9 mouse cellular contexts compared by ENCODE assay signal in the genomic region with DNA sequence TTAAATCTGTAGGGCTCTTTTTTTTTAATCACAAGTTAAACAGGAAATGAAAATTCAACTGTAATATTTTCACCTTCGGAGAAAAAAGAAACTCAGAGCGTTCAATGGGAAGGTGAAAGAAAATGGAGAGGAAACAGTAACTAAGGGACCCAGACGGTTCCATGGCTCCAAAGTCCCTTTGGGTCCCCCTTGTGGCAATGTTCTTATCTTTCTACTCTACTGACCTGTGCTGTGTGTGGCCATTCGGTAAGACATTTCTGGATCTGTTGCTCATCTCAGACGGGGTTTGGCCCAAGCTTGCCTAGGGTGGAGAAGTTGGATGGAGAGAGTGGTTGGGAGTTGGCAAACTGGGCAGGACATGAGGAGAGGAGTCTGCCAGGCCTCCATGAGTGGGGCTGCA.
DNase-seq lines count a peak whose midpoint lies in the region; ATAC-seq and TF ChIP-seq lines count a peak whose summit lies in the region.
"Had no signal": no experiment of that assay in that cellular context is flagged by ENCODE, and none has a peak within 500 bp of the region (broad histone marks: within the 10 kb centered on the region; RNA-seq: fewer than 3 reads in every experiment).

No protein-coding gene starts in this region.

- no peak for DNase-seq in heart, postnatal 25 days (ENCODE audit: low spot score)
- DNase-seq in stomach, postnatal 0 days (ENCODE audit: low spot score) = no peak
- DNase-seq in right cerebral cortex, adult 18-20 months = no peak
- no peak for DNase-seq in left cerebral cortex, postnatal 36 days (ENCODE audit: low spot score in 2 of 2)
- DNase-seq: cerebellum, adult 11 months had no signal

- H3K36me3 ChIP-seq in heart, embryonic 14.5 days (ENCODE audit: control insufficient read depth, insufficient read depth, low read length) = no peaks in the 10 kb centered on the region
- no peaks in the 10 kb centered on the region for H3K36me3 ChIP-seq in midbrain, embryonic 13.5 days
- H3K36me3 ChIP-seq in midbrain, embryonic 15.5 days (replicated peaks) = no peaks in the 10 kb centered on the region
- no peaks in the 10 kb centered on the region for H3K36me3 ChIP-seq in forebrain, embryonic 15.5 days
- H3K36me3 ChIP-seq in stomach, postnatal 0 days (ENCODE audit: control insufficient read depth, insufficient read depth, low read length) = no peaks in the 10 kb centered on the region

- no peak for TF ChIP-seq EP300 in stomach, postnatal 0 days (optimal IDR thresholded peaks at IDR 0.05)

- H3K4me2 ChIP-seq in heart, embryonic 14.5 days (ENCODE audit: low read length) = peak overlapping the region; percentile 38
- no peak overlapping the region for H3K4me2 ChIP-seq in midbrain, embryonic 13.5 days (replicated peaks)
- no peak overlapping the region for H3K4me2 ChIP-seq in midbrain, embryonic 15.5 days
- H3K4me2 ChIP-seq in forebrain, embryonic 15.5 days (replicated peaks) = no peak overlapping the region
- H3K4me2 ChIP-seq in stomach, postnatal 0 days (replicated peaks; ENCODE audit: low read depth) = no peak overlapping the region

- no peak overlapping the region for H3K9ac ChIP-seq in heart, embryonic 14.5 days (ENCODE audit: low read length)
- no peak overlapping the region for H3K9ac ChIP-seq in midbrain, embryonic 13.5 days (replicated peaks)
- no peak overlapping the region for H3K9ac ChIP-seq in midbrain, embryonic 15.5 days
- H3K9ac ChIP-seq in forebrain, embryonic 15.5 days (replicated peaks) = no peak overlapping the region
- no peak overlapping the region for H3K9ac ChIP-seq in stomach, postnatal 0 days (ENCODE audit: low read length)

- H3K4me1 ChIP-seq in heart, embryonic 14.5 days (ENCODE audit: control insufficient read depth in 2 of 2, insufficient read depth in 2 of 2, low read length in 2 of 2) = peaks cover 0 to 4% of the 10 kb centered on the region in 2 experiments; a peak in 2 of 4 replicates
- no peaks in the 10 kb centered on the region for H3K4me1 ChIP-seq in midbrain, embryonic 13.5 days (replicated peaks)
- no peaks in the 10 kb centered on the region; the same call in 1 of the 2 replicates for H3K4me1 ChIP-seq in midbrain, embryonic 15.5 days
- peaks cover 5% of the 10 kb centered on the region; the same call in 1 of the 2 replicates for H3K4me1 ChIP-seq in forebrain, embryonic 15.5 days
- no peaks in the 10 kb centered on the region for H3K4me1 ChIP-seq in stomach, postnatal 0 days (replicated peaks; ENCODE audit: control insufficient read depth, insufficient read depth)

- H3K4me3 ChIP-seq in heart, embryonic 14.5 days (ENCODE audit: control insufficient read depth in 1 of 2, insufficient read depth in 1 of 2, low read depth in 1 of 2, low read length in 2 of 2) = no peak overlapping the region
- no peak overlapping the region for H3K4me3 ChIP-seq in midbrain, embryonic 13.5 days (replicated peaks)
- H3K4me3 ChIP-seq in midbrain, embryonic 15.5 days = no peak overlapping the region
- no peak overlapping the region for H3K4me3 ChIP-seq in forebrain, embryonic 15.5 days
- H3K4me3 ChIP-seq in stomach, postnatal 0 days (ENCODE audit: low read depth, low read length) = no peak overlapping the region

- peak; percentile 58 for TF ChIP-seq CTCF in stomach, postnatal 0 days (IDR thresholded peaks at IDR 0.05; ENCODE audit: low read depth)

- WGBS in heart, embryonic 14.5 days = 15% methylated on average over 5 of the region's 5 CpGs
- 60% methylated on average over 5 of the region's 5 CpGs for WGBS in midbrain, embryonic 13.5 days
- 62% methylated on average over 5 of the region's 5 CpGs for WGBS in midbrain, embryonic 15.5 days
- 52% methylated on average over 5 of the region's 5 CpGs for WGBS in forebrain, embryonic 15.5 days
- 46% methylated on average over 5 of the region's 5 CpGs for WGBS in stomach, postnatal 0 days

- peaks cover 11% of the 10 kb centered on the region for H3K9me3 ChIP-seq in heart, embryonic 14.5 days (ENCODE audit: control insufficient read depth, low read length)
- H3K9me3 ChIP-seq in midbrain, embryonic 13.5 days = no peaks in the 10 kb centered on the region
- no peaks in the 10 kb centered on the region for H3K9me3 ChIP-seq in midbrain, embryonic 15.5 days
- no peaks in the 10 kb centered on the region for H3K9me3 ChIP-seq in forebrain, embryonic 15.5 days
- no peaks in the 10 kb centered on the region for H3K9me3 ChIP-seq in stomach, postnatal 0 days (ENCODE audit: control insufficient read depth, low read length)

- H3K27me3 ChIP-seq in heart, embryonic 14.5 days (ENCODE audit: control insufficient read depth, insufficient read depth, low read length) = peaks cover 95% of the 10 kb centered on the region
- no peaks in the 10 kb centered on the region for H3K27me3 ChIP-seq in midbrain, embryonic 13.5 days
- no peaks in the 10 kb centered on the region for H3K27me3 ChIP-seq in midbrain, embryonic 15.5 days (replicated peaks)
- H3K27me3 ChIP-seq in forebrain, embryonic 15.5 days = no peaks in the 10 kb centered on the region
- no peaks in the 10 kb centered on the region for H3K27me3 ChIP-seq in stomach, postnatal 0 days (ENCODE audit: control insufficient read depth, insufficient read depth, low read length)

- no peak overlapping the region for H3K27ac ChIP-seq in heart, embryonic 14.5 days (replicated peaks in 1 of 2; ENCODE audit: control insufficient read depth in 1 of 2, insufficient read depth in 1 of 2, low read depth in 2 of 2, low read length in 2 of 2)
- no peak overlapping the region for H3K27ac ChIP-seq in midbrain, embryonic 13.5 days
- no peak overlapping the region for H3K27ac ChIP-seq in midbrain, embryonic 15.5 days
- H3K27ac ChIP-seq in forebrain, embryonic 15.5 days (replicated peaks) = no peak overlapping the region
- H3K27ac ChIP-seq in stomach, postnatal 0 days (replicated peaks) = no peak overlapping the region

- no peak for ATAC-seq in heart, embryonic 14.5 days (ENCODE audit: insufficient number of reproducible peaks, insufficient read depth, low FRiP score, low read depth)
- ATAC-seq in midbrain, embryonic 13.5 days = 0 out of 2 replicates have a peak, but pooled peaks have one; percentile 46
- no peak; the same call in 1 of the 2 replicates for ATAC-seq in midbrain, embryonic 15.5 days (replicated peaks)
- peak; percentile 62 for ATAC-seq in forebrain, embryonic 15.5 days (replicated peaks)
- no peak for ATAC-seq in stomach, postnatal 0 days (ENCODE audit: low FRiP score, low TSS enrichment)

- intact Hi-C loops in heart, postnatal 25 days (cut with DNase I) = no loop called here
- intact Hi-C loops in left cerebral cortex, postnatal 36 days (cut with DNase I) = no loop called here

Comparison
In these comparisons a context has a peak if more than half of its experiments do, and no peak if none do; other contexts are left out.
1. ATAC-seq: peak in midbrain, embryonic 13.5 days (single experiment) and forebrain, embryonic 15.5 days (single experiment); none in heart, embryonic 14.5 days (single experiment), midbrain, embryonic 15.5 days (single experiment) and stomach, postnatal 0 days (single experiment).